Mouse (Mus musculus) CD4-positive, CD25-positive, alpha-beta regulatory T cell, adult 4 months (primary cell): ENCODE results near the gene Tanc1. TPM values are rescaled to one million over a fixed set of nuclear protein-coding genes. Genes with fewer than 3 reads are reported as not detected.
"Not testable (repeated sequence)": the region's sequence is repeated elsewhere in the genome, so short reads cannot be mapped to it uniquely, and the experiment has no call there.

Experiments
- ATAC-seq: one replicate; pipeline ENCODE4 v1.8.0; 2017
- polyA plus RNA-seq, 2 experiments: library from polyadenylated mRNA; unstranded; fragments of 100-300 nt; shearing (Covaris generic); gene quantifications; one replicate each; pipeline ENCODE4 v1.2.1; 2017

Gene Tanc1
- 10 to 100 TPM; 13.7 to 15.2 TPM for polyA plus RNA-seq

- peak; percentile 91 for ATAC-seq
These were observed at the start of gene Tanc1 for GRCm38 (mm10) chr2:59611831-59612732. TSS of gene Tanc1 (plus strand) at chr2:59612042.

- ATAC-seq: no peak
These were observed 49.6 kb upstream of the Tanc1 start for GRCm38 (mm10) chr2:59562215-59562614.

GRCm38 (mm10) chr2:59562696-59563095 is 49.1 kb upstream of the Tanc1 start:
- ATAC-seq: no peak

GRCm38 (mm10) chr2:59564029-59564611 is 47.7 kb upstream of the Tanc1 start:
- ATAC-seq: not testable (repeated sequence)

GRCm38 (mm10) chr2:59564947-59565346 is 46.9 kb upstream of the Tanc1 start:
- ATAC-seq: no peak

GRCm38 (mm10) chr2:59580939-59581338 is 30.9 kb upstream of the Tanc1 start:
- no peak for ATAC-seq

GRCm38 (mm10) chr2:59583961-59584360 is 27.9 kb upstream of the Tanc1 start:
- ATAC-seq: no peak

GRCm38 (mm10) chr2:59587387-59588095 is 24.3 kb upstream of the Tanc1 start:
- no peak for ATAC-seq

- no peak for ATAC-seq
These were observed 23.8 kb upstream of the Tanc1 start for GRCm38 (mm10) chr2:59588096-59588405.

GRCm38 (mm10) chr2:59593341-59593902 is 18.4 kb upstream of the Tanc1 start:
- no peak for ATAC-seq

GRCm38 (mm10) chr2:59594095-59594494 is 17.7 kb upstream of the Tanc1 start:
- ATAC-seq: no peak

GRCm38 (mm10) chr2:59596545-59596944 is 15.3 kb upstream of the Tanc1 start:
- no peak for ATAC-seq

GRCm38 (mm10) chr2:59598286-59598685 is 13.6 kb upstream of the Tanc1 start:
- ATAC-seq: no peak

GRCm38 (mm10) chr2:59598894-59599293 is 12.9 kb upstream of the Tanc1 start:
- no peak for ATAC-seq

- ATAC-seq: no peak
These were observed 12.3 kb upstream of the Tanc1 start for GRCm38 (mm10) chr2:59599338-59600111.

- no peak for ATAC-seq
These were observed 11.6 kb upstream of the Tanc1 start for GRCm38 (mm10) chr2:59600123-59600840.

- no peak for ATAC-seq
These were observed 10.9 kb upstream of the Tanc1 start for GRCm38 (mm10) chr2:59600980-59601379.

- no peak for ATAC-seq
These were observed 10.4 kb upstream of the Tanc1 start for GRCm38 (mm10) chr2:59601452-59601851.

GRCm38 (mm10) chr2:59608958-59609357 is 2.9 kb upstream of the Tanc1 start:
- ATAC-seq: no peak

- peak; percentile 6 for ATAC-seq
These were observed 529 bp upstream of the Tanc1 start for GRCm38 (mm10) chr2:59611216-59611810.
